Mouse (Mus musculus) G1E (cell line): Measurements from ENCODE around the gene Mmp17.

ENCODE experiments used
- CTCF ChIP-seq: IDR thresholded peaks from 2 replicates; pipeline ENCODE4 v1.5.1; 2012; ENCODE audit warnings: low read depth, low read length, inconsistent platforms, mixed read lengths
- GATA1 ChIP-seq: IDR thresholded peaks from 2 replicates; pipeline ENCODE4 v1.6.1; 2012; ENCODE audit warnings: borderline replicate concordance, low read length, inconsistent platforms, mixed read lengths
- TAL1 ChIP-seq: conservative IDR thresholded peaks from 2 replicates; pipeline ENCODE4 v1.6.1; 2012; ENCODE audit warnings: low read depth, low read length, inconsistent platforms, mixed read lengths

- no peak for TF ChIP-seq CTCF
- TF ChIP-seq TAL1 = no peak
- TF ChIP-seq GATA1 = no peak
Measured at GRCm38 (mm10) chr5:129562342-129562741, 21.6 kb upstream of the Mmp17 start.
